Mouse (Mus musculus) embryo, embryonic 10 days (tissue): ENCODE results near the gene Zfp385c.
"Not testable (repeated sequence)": the region's sequence is repeated elsewhere in the genome, so short reads cannot be mapped to it uniquely, and the experiment has no call there.

Source experiments
- DNase-seq: peaks from one replicate; pipeline ENCODE4 v3.0.0-alpha.2; 2015; ENCODE audit warnings: low spot score

Gene Zfp385c

GRCm38 (mm10) chr11:100687265-100687664, 5.0 kb downstream of the Zfp385c start:
- DNase-seq = no peak

GRCm38 (mm10) chr11:100685371-100685770, 6.9 kb downstream of the Zfp385c start:
- DNase-seq = no peak

DNA sequence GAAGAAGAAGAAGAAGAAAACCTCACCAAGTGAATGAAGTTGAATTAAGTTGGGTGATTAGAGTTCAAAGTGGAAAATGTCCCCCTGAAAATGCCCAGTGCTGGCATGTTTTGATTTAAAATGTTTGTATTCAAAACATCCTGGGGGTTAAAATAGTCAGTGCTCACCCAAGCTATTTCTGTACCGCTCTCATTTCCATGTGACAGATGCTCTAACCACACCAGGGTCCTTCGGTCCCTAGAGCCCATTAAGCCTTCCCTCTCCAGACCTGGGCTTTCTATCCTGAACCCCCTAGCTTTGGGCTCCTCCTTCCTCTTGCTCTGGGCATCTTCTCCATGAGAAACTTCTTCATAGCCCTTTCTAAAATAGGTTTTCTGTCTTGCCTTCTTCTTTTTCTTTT, 8.2 kb downstream of the Zfp385c start:
- DNase-seq = no peak

DNA sequence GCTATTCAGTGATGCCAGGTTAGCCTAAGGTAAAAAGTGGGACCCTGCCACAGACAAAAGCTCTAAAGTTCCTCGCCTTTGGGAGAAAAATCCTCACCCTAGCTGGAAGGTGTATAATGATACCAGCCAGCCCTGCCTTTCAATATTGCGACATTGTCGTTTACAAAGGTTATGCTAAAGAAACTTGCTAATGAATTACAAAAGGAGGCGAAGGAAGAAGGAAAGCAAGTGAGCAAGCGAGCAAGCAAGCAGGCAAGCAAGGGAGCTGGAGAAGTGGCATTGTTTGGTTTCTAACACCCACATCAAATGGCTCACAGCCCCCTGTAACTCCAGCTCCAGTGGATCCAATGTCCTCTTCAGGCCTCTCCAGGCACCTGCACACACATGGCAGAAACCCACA, 9.7 kb downstream of the Zfp385c start:
- no peak for DNase-seq

- DNase-seq = no peak
These were observed 10.4 kb downstream of the Zfp385c start for GRCm38 (mm10) chr11:100681826-100682225.

DNA sequence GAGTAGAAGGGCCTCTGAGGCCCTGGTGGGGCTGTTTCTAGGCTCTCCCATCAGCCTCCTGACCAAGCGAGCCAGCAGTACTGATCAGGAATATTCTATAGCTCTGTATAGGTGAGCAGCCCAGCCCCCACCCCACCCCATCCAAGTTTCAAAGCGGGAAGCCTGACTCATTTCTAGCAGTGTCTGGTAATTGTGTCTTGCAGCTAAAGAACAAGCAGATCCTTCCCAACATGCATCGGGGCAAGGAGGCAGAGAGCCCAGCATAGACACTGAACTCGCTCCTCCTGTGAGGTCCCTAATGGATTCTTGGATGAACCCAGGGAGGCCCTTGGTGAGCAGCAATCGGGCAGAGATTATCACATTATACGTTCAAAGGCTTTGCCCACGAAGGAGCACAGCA, 14.4 kb downstream of the Zfp385c start:
- DNase-seq = no peak

- DNase-seq = peak; percentile 55
These were observed 19.1 kb downstream of the Zfp385c start for GRCm38 (mm10) chr11:100673169-100673568.

DNA sequence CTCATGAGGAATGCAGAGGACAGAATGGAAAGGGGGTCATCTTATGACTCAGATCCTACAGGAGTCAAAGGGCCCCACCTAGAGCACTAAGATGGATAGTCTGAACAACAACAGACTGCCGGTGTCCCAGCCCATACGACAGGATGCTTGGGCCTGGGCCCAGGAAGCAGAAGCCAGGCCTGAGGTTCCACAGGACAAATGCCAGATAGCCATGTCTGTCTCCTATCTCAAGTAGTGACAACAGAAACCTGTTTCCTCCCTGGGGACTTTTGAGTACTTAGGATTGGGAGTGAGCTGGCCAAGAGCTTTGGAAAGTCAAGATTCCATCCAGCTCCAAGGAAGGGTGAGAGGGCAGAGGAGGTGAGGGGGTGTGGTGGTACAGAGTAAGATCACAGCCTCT, 20.3 kb downstream of the Zfp385c start:
- no peak for DNase-seq

DNA sequence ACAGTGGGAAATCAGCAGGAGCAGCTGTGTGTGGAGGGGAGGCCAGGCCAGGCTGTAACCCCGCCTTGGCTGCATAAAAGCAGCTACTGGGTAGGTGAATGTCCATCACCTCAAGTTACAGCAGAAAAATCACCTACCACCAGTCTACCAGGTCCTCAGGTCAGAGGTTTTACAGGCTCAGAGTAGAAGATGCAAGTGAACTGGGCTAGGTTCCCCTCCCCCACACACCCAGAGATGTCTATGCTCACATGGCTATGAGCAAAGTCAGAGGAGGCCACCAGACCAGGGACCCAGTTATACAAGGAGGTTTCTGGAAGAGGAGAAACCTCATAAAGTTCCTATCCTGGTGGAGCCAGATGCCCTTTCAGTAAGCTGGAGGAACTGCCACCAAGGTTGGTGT, 21.2 kb downstream of the Zfp385c start:
- no peak for DNase-seq

- no peak for DNase-seq
These were observed 32.4 kb downstream of the Zfp385c start for GRCm38 (mm10) chr11:100659806-100660205.

DNA sequence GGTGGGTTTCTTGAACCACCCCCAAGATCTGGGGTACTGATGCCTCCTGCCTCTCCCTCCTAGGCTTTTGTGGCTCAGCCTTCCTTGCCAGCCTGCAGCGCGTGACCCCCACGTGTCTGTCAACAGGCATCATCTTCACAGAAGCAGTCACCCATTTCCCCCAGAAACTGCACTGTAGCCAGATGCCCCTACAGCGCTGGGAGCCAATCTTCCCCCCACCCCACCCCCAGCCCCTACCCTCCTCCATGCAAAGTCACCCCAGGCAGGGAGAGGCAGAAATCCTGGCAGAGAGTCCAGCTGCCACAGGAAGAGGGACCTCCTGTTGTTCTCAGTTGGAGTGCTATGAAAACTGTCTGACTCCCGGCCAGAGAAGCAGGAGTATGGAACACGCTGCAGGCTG, 35.8 kb downstream of the Zfp385c start:
- DNase-seq = peak; percentile 22

DNA sequence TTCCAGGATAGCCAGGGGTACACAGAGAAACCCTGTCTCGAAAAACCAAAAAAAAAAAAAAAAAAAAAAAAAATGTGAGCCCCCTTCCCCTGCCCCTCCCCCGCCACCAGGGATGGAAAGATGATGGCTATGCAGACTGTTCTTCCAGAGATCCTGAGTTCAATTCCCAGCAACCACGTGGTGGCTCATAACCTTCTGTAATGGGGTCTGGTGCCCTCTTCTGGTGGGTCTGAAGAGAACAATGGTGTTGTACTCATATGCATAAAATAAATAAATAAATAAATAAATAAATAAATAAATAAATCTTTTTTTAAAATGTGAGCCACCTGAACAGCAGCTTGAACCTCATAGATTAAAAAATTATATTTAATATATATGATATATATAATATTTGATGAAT, 36.7 kb downstream of the Zfp385c start:
- not testable (repeated sequence) for DNase-seq

- DNase-seq = no peak
These were observed 40.5 kb downstream of the Zfp385c start for GRCm38 (mm10) chr11:100651748-100652147.

- no peak for DNase-seq
These were observed 41.0 kb downstream of the Zfp385c start for GRCm38 (mm10) chr11:100651205-100651604.

DNA sequence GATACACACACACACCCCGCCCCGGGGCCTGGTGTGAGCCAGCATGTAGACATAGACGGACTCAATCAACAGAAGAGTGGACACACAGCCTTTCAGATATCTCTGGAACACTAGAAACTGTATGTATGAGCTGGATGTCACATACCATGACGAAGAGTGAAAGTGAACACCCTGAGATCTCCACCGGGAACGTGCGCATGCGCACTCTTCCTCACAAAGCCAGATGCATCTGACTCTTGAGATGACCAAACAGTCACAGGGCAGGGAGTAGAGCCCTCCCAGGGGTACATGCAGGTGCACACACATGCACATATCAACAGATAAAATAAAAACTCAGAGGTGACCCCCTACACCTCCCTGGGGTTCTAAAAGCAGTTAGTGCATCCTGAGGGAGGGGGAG, 43.9 kb downstream of the Zfp385c start:
- DNase-seq = no peak

GRCm38 (mm10) chr11:100646265-100646664, 46.0 kb downstream of the Zfp385c start:
- peak; percentile 76 for DNase-seq

DNA sequence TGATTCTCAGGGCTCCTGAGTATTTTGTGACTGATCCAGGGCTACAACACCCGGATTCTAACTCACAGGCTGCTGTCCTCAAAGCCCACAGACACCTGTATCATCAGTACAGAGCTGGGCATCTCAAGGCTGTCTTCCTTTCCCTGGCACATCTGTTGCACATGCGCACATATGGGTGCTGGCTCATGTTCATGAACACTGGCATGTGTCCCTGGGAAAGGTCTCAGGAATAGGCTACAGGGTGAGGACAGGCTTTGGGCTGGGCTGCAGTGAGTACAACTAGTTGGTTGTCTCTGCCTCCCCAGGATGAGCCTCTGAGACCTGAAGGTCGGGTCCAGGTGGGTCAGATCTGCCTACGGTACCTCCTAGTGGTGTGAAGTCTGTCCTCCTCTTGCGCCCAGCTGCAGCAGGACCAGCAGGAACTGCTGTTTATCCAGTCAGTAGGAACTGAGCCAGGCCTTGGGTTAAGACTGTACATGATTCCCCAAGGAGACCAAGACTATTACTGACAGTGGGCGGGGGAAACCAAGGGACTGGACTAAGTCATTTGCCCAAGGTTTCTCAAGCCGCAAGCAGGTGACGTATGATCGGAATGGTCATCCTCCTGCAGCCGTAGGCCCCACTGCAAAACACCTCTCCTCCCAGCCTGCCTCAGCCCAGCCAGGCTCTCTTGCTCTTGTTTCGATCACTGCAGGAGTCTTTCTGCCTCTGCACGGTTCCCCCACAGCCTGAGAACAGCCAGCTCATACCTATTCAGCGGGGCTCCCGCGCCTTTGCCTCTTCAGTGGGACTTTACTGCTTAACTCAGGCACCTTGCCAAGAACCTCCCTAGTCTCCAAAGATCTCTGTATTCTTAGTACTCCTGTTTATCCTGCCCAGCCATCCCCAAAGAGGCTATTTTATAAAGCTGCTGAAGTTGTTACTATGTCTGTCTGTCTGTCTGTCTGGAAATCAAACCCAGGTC, 48.4 kb downstream of the Zfp385c start:
- DNase-seq = no peak

GRCm38 (mm10) chr11:100640159-100640906, 51.9 kb downstream of the Zfp385c start:
- peak; percentile 82 for DNase-seq

DNA sequence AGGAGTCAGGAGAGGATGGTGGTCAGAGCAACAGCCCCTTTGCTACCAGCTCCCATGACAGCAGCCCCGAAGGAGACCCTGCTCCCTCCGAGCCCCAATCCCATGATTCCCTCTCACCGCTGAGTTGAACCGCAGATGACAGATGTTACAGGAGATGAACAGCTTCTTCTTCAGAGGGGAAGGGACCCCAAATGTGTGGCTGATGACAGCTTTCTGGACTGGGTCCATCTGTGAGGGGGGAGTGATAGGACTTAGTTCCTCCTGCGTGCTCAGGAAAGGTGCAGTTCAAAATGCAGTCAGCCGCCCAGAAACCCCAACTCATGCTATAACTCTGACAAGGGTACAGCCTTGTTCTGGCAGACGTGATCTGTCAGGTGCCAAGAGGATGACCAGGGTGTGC, 57.7 kb downstream of the Zfp385c start:
- no peak for DNase-seq

DNA sequence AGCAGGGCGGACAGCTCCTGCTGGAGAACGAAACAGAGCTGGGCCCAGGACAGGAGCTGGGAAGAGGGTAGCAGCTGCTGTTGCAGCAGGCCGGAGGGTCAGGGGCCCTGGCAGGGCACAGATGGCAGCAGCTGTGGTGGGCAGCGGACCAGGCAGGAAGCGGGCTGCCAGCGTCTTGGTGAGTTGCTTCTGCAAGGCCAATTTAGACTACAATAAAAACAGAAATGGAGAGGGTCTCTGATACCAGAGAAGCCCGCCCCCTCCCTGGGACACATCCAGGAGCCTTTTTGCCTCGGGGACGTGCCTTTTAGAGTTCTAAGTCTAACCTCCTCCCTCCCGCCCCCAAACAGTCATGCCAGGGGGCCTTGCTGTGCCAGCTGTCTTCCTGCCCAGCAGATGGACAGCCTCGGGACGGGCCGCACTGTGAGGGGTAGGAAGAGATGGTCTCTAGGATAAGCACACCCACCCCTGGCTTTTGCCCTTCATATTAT, 63.3 kb downstream of the Zfp385c start:
- no peak for DNase-seq

DNA sequence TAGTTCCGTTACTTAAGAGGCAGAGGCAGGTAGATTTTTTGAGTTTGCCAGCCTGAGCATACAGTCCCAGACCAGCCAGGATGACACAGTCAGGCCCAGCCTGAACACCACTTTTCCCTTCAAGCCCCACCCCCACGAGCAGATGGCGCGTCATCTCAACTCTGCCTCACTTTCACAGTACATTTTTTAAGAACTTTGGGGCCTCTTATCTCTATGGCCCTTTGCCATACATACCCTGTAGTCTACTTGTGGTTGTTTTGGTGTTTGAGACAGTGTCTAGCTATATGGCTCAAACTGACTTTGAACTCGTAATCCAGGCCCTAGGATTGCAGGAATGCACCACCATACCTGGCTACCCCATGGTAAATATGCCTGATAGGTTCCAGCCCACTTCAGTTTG, 64.2 kb downstream of the Zfp385c start:
- DNase-seq = no peak

- peak; percentile 76 for DNase-seq
These were observed 65.5 kb downstream of the Zfp385c start for GRCm38 (mm10) chr11:100626701-100627195.
